Comparison of ENCODE assay signal across 8 mouse cellular contexts in genomic region chr12:112976371-112977073, GRCm38 (mm10). TPM values are rescaled to one million over a fixed set of nuclear protein-coding genes. Genes with fewer than 3 reads are reported as not detected.
DNase-seq lines count a peak whose midpoint lies in the region; ATAC-seq and TF ChIP-seq lines count a peak whose summit lies in the region.

Gene Btbd6, plus strand, starts transcription at chr12:112976482.

- H3K9me3 ChIP-seq in heart, embryonic 11.5 days (replicated peaks; ENCODE audit: control insufficient read depth, low read length): no peaks in the 10 kb centered on the region
- H3K9me3 ChIP-seq in kidney, embryonic 15.5 days (replicated peaks): no peaks in the 10 kb centered on the region

- H3K4me3 ChIP-seq in heart, embryonic 11.5 days (ENCODE audit: low read depth, low read length): peak within 1 kb of the TSS; percentile 61
- H3K4me3 ChIP-seq in kidney, embryonic 15.5 days (replicated peaks): peak within 1 kb of the TSS; percentile 73
- H3K4me3 ChIP-seq in liver, adult 2 months (ENCODE audit: insufficient read depth, low read depth, low read length): peak within 1 kb of the TSS; percentile 85
- H3K4me3 ChIP-seq in myocyte: peak within 1 kb of the TSS; percentile 24

- peak within 1 kb of the TSS; percentile 83 for H3K27ac ChIP-seq in heart, embryonic 11.5 days (ENCODE audit: low read depth, low read length)
- H3K27ac ChIP-seq in kidney, embryonic 15.5 days: peak within 1 kb of the TSS; percentile 93
- peak within 1 kb of the TSS; percentile 94 for H3K27ac ChIP-seq in liver, adult 2 months (replicated peaks; ENCODE audit: insufficient read depth, low read depth, low read length)

- H3K9ac ChIP-seq in heart, embryonic 11.5 days (ENCODE audit: low read depth, low read length): peak within 1 kb of the TSS; percentile 76
- peak within 1 kb of the TSS; percentile 80 for H3K9ac ChIP-seq in kidney, embryonic 15.5 days
- H3K9ac ChIP-seq in liver, adult 2 months (ENCODE audit: low read depth, low read length): peak within 1 kb of the TSS; percentile 91

- no peaks in the 10 kb centered on the region; the same call in 1 of the 2 replicates for H3K79me2 ChIP-seq in liver, adult 2 months (ENCODE audit: control insufficient read depth, insufficient read depth, low read length)
- no peaks in the 10 kb centered on the region for H3K79me2 ChIP-seq in myocyte (ENCODE audit: control insufficient read depth, insufficient read depth)

- 0% methylated on average over 72 of the region's 80 CpGs for WGBS in heart, embryonic 11.5 days (ENCODE audit: insufficient replicate concordance)
- 0% methylated on average over 74 of the region's 80 CpGs for WGBS in kidney, embryonic 15.5 days
- WGBS in liver, adult 2 months: under 1% methylated on average over 80 of the region's 80 CpGs

- H3K4me1 ChIP-seq in heart, embryonic 11.5 days (ENCODE audit: control insufficient read depth, insufficient read depth, low read length): peaks cover 8% of the 10 kb centered on the region
- H3K4me1 ChIP-seq in kidney, embryonic 15.5 days: peaks cover 18% of the 10 kb centered on the region
- peaks cover 7% of the 10 kb centered on the region for H3K4me1 ChIP-seq in liver, adult 2 months (ENCODE audit: control insufficient read depth, insufficient read depth, low read length)

- peak within 1 kb of the TSS; percentile 89 for H3K4me2 ChIP-seq in heart, embryonic 11.5 days
- H3K4me2 ChIP-seq in kidney, embryonic 15.5 days: peak within 1 kb of the TSS; percentile 89
- peak within 1 kb of the TSS; percentile 95 for H3K4me2 ChIP-seq in myocyte (ENCODE audit: low read depth)

- peak; percentile 90 to 92 for DNase-seq in B cell, adult 2 months
- peak; percentile 72 for DNase-seq in brain, embryonic 18.5 days (ENCODE audit: low read depth, low spot score)
- peak; percentile 74 for DNase-seq in liver, adult 2 months (ENCODE audit: extremely low read depth, low read depth, low spot score)
- peak; percentile 85 to 92 for DNase-seq in spleen, postnatal 4 days (ENCODE audit: low spot score in 2 of 2)

- no peaks in the 10 kb centered on the region for H3K27me3 ChIP-seq in heart, embryonic 11.5 days (ENCODE audit: control insufficient read depth, insufficient read depth, low read length)
- H3K27me3 ChIP-seq in kidney, embryonic 15.5 days: no peaks in the 10 kb centered on the region
- H3K27me3 ChIP-seq in liver, adult 2 months (ENCODE audit: control insufficient read depth, insufficient read depth, low read length): no peaks in the 10 kb centered on the region
- no peaks in the 10 kb centered on the region for H3K27me3 ChIP-seq in myocyte (ENCODE audit: control insufficient read depth, insufficient read depth, insufficient read length)

- ATAC-seq in erythroid progenitor cell, adult 5-6 weeks (replicated peaks; ENCODE audit: low FRiP score, poor library complexity, severe bottlenecking): peak; percentile 75
- ATAC-seq in heart, embryonic 11.5 days (replicated peaks; ENCODE audit: insufficient number of reproducible peaks, low FRiP score, low TSS enrichment): peak; percentile 88
- ATAC-seq in kidney, embryonic 15.5 days (replicated peaks; ENCODE audit: low FRiP score): peak; percentile 95

- 0 out of 2 replicates have a peak, but pooled peaks have one; percentile 42 for TF ChIP-seq POLR2A in liver, adult 2 months (IDR thresholded peaks at IDR 0.05; ENCODE audit: extremely low read depth, insufficient read depth, low read length)
- TF ChIP-seq POLR2A in myocyte (IDR thresholded peaks at IDR 0.05; ENCODE audit: insufficient read length, low read depth): peak; percentile 90

- peak within 1 kb of the TSS; percentile 25 for H3ac ChIP-seq in myocyte (ENCODE audit: control insufficient read depth, insufficient read length)

- H3K36me3 ChIP-seq in heart, embryonic 11.5 days (ENCODE audit: control insufficient read depth, insufficient read depth, low read length): peaks cover 46% of the 10 kb centered on the region
- H3K36me3 ChIP-seq in kidney, embryonic 15.5 days: peaks cover 73% of the 10 kb centered on the region
- peaks cover 17% of the 10 kb centered on the region for H3K36me3 ChIP-seq in liver, adult 2 months (ENCODE audit: control insufficient read depth, insufficient read depth, low read length)
- peaks cover 19% of the 10 kb centered on the region for H3K36me3 ChIP-seq in myocyte (ENCODE audit: control insufficient read depth, insufficient read depth)

- TF ChIP-seq CTCF in liver, adult 2 months (IDR thresholded peaks at IDR 0.05; ENCODE audit: low read depth, low read length): peak; percentile 64

TF ChIP-seq in myocyte, 11 proteins besides CTCF, POLR2A, EP300 and RAD21:
- TF ChIP-seq MYOD1 (IDR thresholded peaks at IDR 0.05; ENCODE audit: control insufficient read depth in 1 of 3, insufficient read length in 2 of 3, low read depth in 2 of 3): peak in 1 of 3 experiments; percentile 58
- no peak for TF ChIP-seq TCF12 (IDR thresholded peaks at IDR 0.05; ENCODE audit: insufficient read depth, poor library complexity, severe bottlenecking)
- no peak for TF ChIP-seq USF1 (IDR thresholded peaks at IDR 0.05; ENCODE audit: low read depth)
- TF ChIP-seq POLR2AphosphoS2 (IDR thresholded peaks at IDR 0.05; ENCODE audit: insufficient read length, low read depth): peak; percentile 91
- TF ChIP-seq REST (IDR thresholded peaks at IDR 0.05; ENCODE audit: insufficient read depth, insufficient read length): no peak
- TF ChIP-seq SRF (IDR thresholded peaks at IDR 0.05; ENCODE audit: control insufficient read depth, insufficient read length, low read depth): no peak
- no peak for TF ChIP-seq E2F4 (IDR thresholded peaks at IDR 0.05; ENCODE audit: insufficient read depth)
- peak in 1 of 3 experiments; percentile 3 for TF ChIP-seq MYOG (IDR thresholded peaks at IDR 0.05; ENCODE audit: control insufficient read depth in 1 of 3, insufficient read depth in 1 of 3, insufficient read length in 2 of 3, low read depth in 2 of 3)
- TF ChIP-seq MAX (IDR thresholded peaks at IDR 0.05; ENCODE audit: low read depth): no peak
TF ChIP-seq in myocyte: peak in this region for 3.

RNA-seq across cellular contexts. Expression of gene Btbd6, which starts in this region (rescaled TPM):
- 0.84 and 3.2 TPM in 2 replicates for total RNA-seq in erythroid progenitor cell, adult 5-6 weeks (2015; ENCODE audit: low replicate concordance)
- 0.68 and 1.0 TPM in 2 replicates for total RNA-seq in erythroid progenitor cell, adult 5-6 weeks (2017; ENCODE audit: low replicate concordance)
- polyA plus RNA-seq in heart, embryonic 11.5 days (2014; fragmentation: Nextera tagmentation; extraction: Ambion mirVana): 18.9 and 22.5 TPM in 2 replicates
- polyA plus RNA-seq in kidney, embryonic 15.5 days (2015; fragmentation: Nextera tagmentation; extraction: Ambion mirVana): 24.7 and 25.3 TPM in 2 replicates
- total RNA-seq in liver, adult 2 months (2014; rRNA removed): 5.2 and 7.9 TPM in 2 replicates
- 17.8 and 18.9 TPM in 2 replicates for polyA plus RNA-seq in liver, adult 2 months (2012; rRNA removed)
- 16.3 TPM for polyA plus RNA-seq in myocyte (2012; fragmentation: generic; extraction: Trizol)

Comparison
In these comparisons a context has a peak if more than half of its experiments do, and no peak if none do; other contexts are left out.
1. Peak in every context shown above with its lines: DNase-seq, ATAC-seq, H3K4me3 ChIP-seq and H3K27ac ChIP-seq.
2. H3K4me3 ChIP-seq: peak in every context shown above with its lines; median percentile 85 in liver, adult 2 months; 73 in kidney, embryonic 15.5 days; 61 in heart, embryonic 11.5 days; 24 in myocyte.